Comparison of ENCODE assay signal across 8 mouse cellular contexts in the genomic region with DNA sequence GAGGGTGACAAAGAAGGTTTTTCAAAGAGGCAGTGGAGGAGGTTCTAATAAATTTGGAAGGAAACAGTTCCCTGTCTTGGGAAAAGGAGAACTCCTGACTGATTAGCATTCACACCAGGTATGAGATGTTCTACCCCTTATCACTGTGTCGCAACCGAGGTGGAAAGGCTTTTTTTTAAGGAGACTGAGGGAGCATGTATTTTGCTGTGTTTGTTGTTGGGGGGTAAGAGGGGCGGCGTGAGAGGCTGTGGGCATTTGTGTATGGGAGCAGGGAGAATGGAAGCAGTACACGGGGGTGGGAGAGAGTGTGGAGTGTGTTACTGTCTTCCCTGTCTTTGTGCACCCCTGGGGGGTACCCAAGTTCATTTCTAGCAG.
DNase-seq lines count a peak whose midpoint lies in the region; ATAC-seq and TF ChIP-seq lines count a peak whose summit lies in the region.

No protein-coding gene starts in this region.

- no peaks in the 10 kb centered on the region for H3K9me3 ChIP-seq in forebrain, embryonic 13.5 days (replicated peaks)
- H3K9me3 ChIP-seq in limb, embryonic 14.5 days (ENCODE audit: control insufficient read depth, low read length), result no peaks in the 10 kb centered on the region
- H3K9me3 ChIP-seq in stomach, embryonic 16.5 days (replicated peaks; ENCODE audit: control insufficient read depth, low read length), result no peaks in the 10 kb centered on the region

- peak overlapping the region; percentile 76 for H3K4me2 ChIP-seq in forebrain, embryonic 13.5 days
- peak overlapping the region; percentile 50 for H3K4me2 ChIP-seq in limb, embryonic 14.5 days (replicated peaks; ENCODE audit: low read depth, low read length, severe bottlenecking)
- H3K4me2 ChIP-seq in stomach, embryonic 16.5 days (ENCODE audit: low read depth, low read length), result peak overlapping the region; percentile 77

- peak overlapping the region; percentile 54 for H3K4me3 ChIP-seq in forebrain, embryonic 13.5 days
- peak overlapping the region; percentile 32 for H3K4me3 ChIP-seq in limb, embryonic 14.5 days (replicated peaks; ENCODE audit: low read length)
- peak overlapping the region; percentile 46 for H3K4me3 ChIP-seq in stomach, embryonic 16.5 days (replicated peaks; ENCODE audit: low read length)

- no peaks in the 10 kb centered on the region for H3K27me3 ChIP-seq in forebrain, embryonic 13.5 days
- H3K27me3 ChIP-seq in limb, embryonic 14.5 days (ENCODE audit: control insufficient read depth, insufficient read depth, low read length), result no peaks in the 10 kb centered on the region
- no peaks in the 10 kb centered on the region; the same call in 1 of the 2 replicates for H3K27me3 ChIP-seq in stomach, embryonic 16.5 days (ENCODE audit: control insufficient read depth, insufficient read depth, low read length)

- peak overlapping the region; percentile 99 for H3K27ac ChIP-seq in forebrain, embryonic 13.5 days
- no peak overlapping the region for H3K27ac ChIP-seq in limb, embryonic 14.5 days (replicated peaks; ENCODE audit: low read depth, low read length)
- no peak overlapping the region; the same call in 1 of the 2 replicates for H3K27ac ChIP-seq in stomach, embryonic 16.5 days (ENCODE audit: low read length)

- H3K4me1 ChIP-seq in forebrain, embryonic 13.5 days, result peaks cover 54% of the 10 kb centered on the region
- peaks cover 15% of the 10 kb centered on the region for H3K4me1 ChIP-seq in limb, embryonic 14.5 days (ENCODE audit: control insufficient read depth, insufficient read depth, low read length)
- peaks cover 7% of the 10 kb centered on the region; the same call in 1 of the 2 replicates for H3K4me1 ChIP-seq in stomach, embryonic 16.5 days (ENCODE audit: control insufficient read depth, insufficient read depth, low read length)

- H3K36me3 ChIP-seq in forebrain, embryonic 13.5 days (ENCODE audit: poor library complexity, severe bottlenecking), result no peaks in the 10 kb centered on the region
- no peaks in the 10 kb centered on the region for H3K36me3 ChIP-seq in limb, embryonic 14.5 days (ENCODE audit: control insufficient read depth, insufficient read depth, low read length)
- H3K36me3 ChIP-seq in stomach, embryonic 16.5 days (ENCODE audit: control insufficient read depth, insufficient read depth, low read length), result no peaks in the 10 kb centered on the region

- TF ChIP-seq POLR2A in limb, embryonic 14.5 days (IDR thresholded peaks at IDR 0.05; ENCODE audit: borderline replicate concordance, extremely low read depth, insufficient read depth, insufficient read length), result no peak

- WGBS in forebrain, embryonic 13.5 days, result 0% methylated on average over 5 of the region's 5 CpGs
- 4% methylated on average over 5 of the region's 5 CpGs for WGBS in limb, embryonic 14.5 days
- WGBS in stomach, embryonic 16.5 days, result 3% methylated on average over 5 of the region's 5 CpGs

- ATAC-seq in frontal cortex, adult (ENCODE audit: low TSS enrichment), result peak; percentile 25; the same call in 1 of the 2 replicates
- ATAC-seq in forebrain, embryonic 13.5 days, result peak; percentile 65
- no peak for ATAC-seq in limb, embryonic 14.5 days (ENCODE audit: low FRiP score, low read depth)
- no peak for ATAC-seq in stomach, embryonic 16.5 days (ENCODE audit: insufficient read depth, low FRiP score)
- no peak for ATAC-seq in monocyte, adult 5-6 weeks (replicated peaks; ENCODE audit: insufficient number of reproducible peaks, low FRiP score, low TSS enrichment, poor library complexity, severe bottlenecking)

- H3K9ac ChIP-seq in forebrain, embryonic 13.5 days, result peak overlapping the region; percentile 87
- H3K9ac ChIP-seq in limb, embryonic 14.5 days (ENCODE audit: low read depth, low read length, severe bottlenecking), result peak overlapping the region; percentile 55
- H3K9ac ChIP-seq in stomach, embryonic 16.5 days (ENCODE audit: low read length), result peak overlapping the region; percentile 55; the same call in 1 of the 2 replicates

- DNase-seq in frontal cortex, postnatal 25 days (ENCODE audit: low spot score in 2 of 2), result no peak
- DNase-seq in MEL-GATA-1-ER (ENCODE audit: extremely low read depth, low read depth), result peak; percentile 23
- DNase-seq in limb, embryonic 14.5 days (ENCODE audit: low spot score), result no peak
- no peak for DNase-seq in embryo, embryonic 9.5 days (ENCODE audit: extremely low spot score)

Comparison
In these comparisons a context has a peak if more than half of its experiments do, and no peak if none do; other contexts are left out.
1. ATAC-seq: peak in frontal cortex, adult (single experiment) and forebrain, embryonic 13.5 days (single experiment); none in limb, embryonic 14.5 days (single experiment), stomach, embryonic 16.5 days (single experiment) and monocyte, adult 5-6 weeks (single experiment).
2. Peak in every context shown above with its lines, with median percentiles within 50 percentile points of each other: H3K4me2 ChIP-seq, H3K4me3 ChIP-seq and H3K9ac ChIP-seq.